Mouse (Mus musculus) gastrocnemius, adult 8-10 months (tissue): ENCODE measurements around the gene Pgap2. TPM values are rescaled to one million over a fixed set of nuclear protein-coding genes. Genes with fewer than 3 reads are reported as not detected.
"Not testable (repeated sequence)": the region's sequence is repeated elsewhere in the genome, so short reads cannot be mapped to it uniquely, and the experiment has no call there.

Experiments used
- DNase-seq, 2 experiments: peaks; one replicate each; pipeline ENCODE4 v3.0.0; 2022; ENCODE audit warnings: low spot score in 2 of 2
- total RNA-seq, 4 experiments: library from RNA; stranded (reverse); gene quantifications; 2 replicates each; pipeline ENCODE4 v1.2.4; 2022

The Pgap2 gene
- total RNA-seq, 4 experiments from 2014 or later = 22.9 to 25.7 (median 25.0) TPM

- DNase-seq = not testable (repeated sequence)
These were observed 56.0 kb downstream of the Pgap2 start for GRCm38 (mm10) chr7:102266021-102266400.

GRCm38 (mm10) chr7:102266401-102267042, 56.5 kb downstream of the Pgap2 start:
- peak in 1 of 2 experiments; percentile 15 for DNase-seq

GRCm38 (mm10) chr7:102267113-102267579, 57.1 kb downstream of the Pgap2 start:
- peak; percentile 89 to 91 for DNase-seq

- DNase-seq = peak; percentile 50 to 67
These were observed 57.8 kb downstream of the Pgap2 start, which contains the start of gene Stim1 for GRCm38 (mm10) chr7:102267601-102268394. TSS of gene Stim1 (plus strand) at chr7:102267806.

GRCm38 (mm10) chr7:102268395-102268748, 58.4 kb downstream of the Pgap2 start:
- DNase-seq = no peak

- DNase-seq = peak; percentile 50 to 70
These were observed 62.5 kb downstream of the Pgap2 start for GRCm38 (mm10) chr7:102272422-102272948.

GRCm38 (mm10) chr7:102281403-102281802, 71.4 kb downstream of the Pgap2 start:
- DNase-seq = no peak

- no peak for DNase-seq
These were observed 72.3 kb downstream of the Pgap2 start for GRCm38 (mm10) chr7:102282261-102282660.

Other genes with a start within 250 kb of the Pgap2 start
- gene Il18bp, start 191.5 kb upstream of the Pgap2 start, total RNA-seq = 1 to 10 TPM in 3 of 4 experiments, under 1 TPM in 1; 0.82 to 2.7 (median 1.7) TPM
- gene Rnf121, start 144.7 kb upstream of the Pgap2 start, total RNA-seq = 10 to 100 TPM; 25.1 to 29.6 (median 27.5) TPM
- 1 to 10 TPM; 2.9 to 6.4 (median 3.2) TPM for gene Xndc1, start 144.7 kb upstream of the Pgap2 start, total RNA-seq
- 1 to 10 TPM in 1 of 4 experiments, under 1 TPM in 3; 0.22 to 1.1 (median 0.76) TPM for gene Xntrpc, start 144.5 kb upstream of the Pgap2 start, total RNA-seq
- gene Trpc2, start 127.1 kb upstream of the Pgap2 start, total RNA-seq = under 1 TPM in 2 of 4 experiments, not detected in 2; 0.21 to 0.56 TPM
- 100 to 1,000 TPM; 502 to 604 (median 539) TPM for gene Art1, start 108.5 kb upstream of the Pgap2 start, total RNA-seq
- gene Art5, start 100.7 kb upstream of the Pgap2 start, total RNA-seq = 10 to 100 TPM; 20.6 to 32.3 (median 29.4) TPM
- gene Chrna10, start 93.4 kb upstream of the Pgap2 start, total RNA-seq = not detected
- gene Nup98, start within 50 bp of the Pgap2 start, total RNA-seq = 10 to 100 TPM; 22.1 to 29.8 (median 24.3) TPM
- gene Rhog, start 45.8 kb downstream of the Pgap2 start, total RNA-seq = 10 to 100 TPM in 3 of 4 experiments, 1 to 10 TPM in 1; 8.9 to 14.8 (median 11.5) TPM
- gene Stim1, start 57.6 kb downstream of the Pgap2 start, total RNA-seq = 100 to 1,000 TPM; 159 to 172 (median 166) TPM
- 10 to 100 TPM; 16.9 to 19.9 (median 17.9) TPM for gene Rrm1, start 231.5 kb downstream of the Pgap2 start, total RNA-seq